Mouse (Mus musculus) heart, embryonic 11.5 days (tissue): ENCODE measurements around the gene Cacna1a. TPM values are rescaled to one million over a fixed set of nuclear protein-coding genes. Genes with fewer than 3 reads are reported as not detected.

ENCODE experiments used
- ATAC-seq: fragments of 200-750 bp; cut with Nextera tagmentation; replicated peaks from 2 replicates; pipeline ENCODE4 v1.8.0; 2017; ENCODE audit warnings: moderate library complexity; ENCODE audit not compliant: insufficient number of reproducible peaks, low FRiP score, low TSS enrichment
- H3K27ac ChIP-seq: fragments of 300-500 bp; sonication (generic); 2 replicates; pipeline ENCODE4 v1.5.1; 2014; ENCODE audit warnings: mild to moderate bottlenecking, low read depth, low read length
- H3K27me3 ChIP-seq: fragments of 300-500 bp; sonication (generic); 2 replicates; pipeline ENCODE4 v1.6.1; 2014; ENCODE audit warnings: mild to moderate bottlenecking, low read length, mixed read lengths; ENCODE audit not compliant: control insufficient read depth, insufficient read depth
- H3K36me3 ChIP-seq: fragments of 300-500 bp; sonication (generic); 2 replicates; pipeline ENCODE4 v1.6.1; 2014; ENCODE audit warnings: mild to moderate bottlenecking, low read length, moderate library complexity, mixed read lengths; ENCODE audit not compliant: control insufficient read depth, insufficient read depth
- H3K4me1 ChIP-seq: fragments of 300-500 bp; sonication (generic); 2 replicates; pipeline ENCODE4 v1.6.1; 2014; ENCODE audit warnings: low read length; ENCODE audit not compliant: control insufficient read depth, insufficient read depth
- H3K4me2 ChIP-seq: fragments of 300-500 bp; sonication (generic); 2 replicates; pipeline ENCODE4 v1.6.1; 2014; ENCODE audit warnings: mild to moderate bottlenecking, moderate library complexity
- H3K4me3 ChIP-seq: fragments of 300-500 bp; sonication (generic); 2 replicates; pipeline ENCODE4 v1.5.1; 2014; ENCODE audit warnings: low read depth, low read length
- H3K9ac ChIP-seq: fragments of 300-500 bp; sonication (generic); 2 replicates; pipeline ENCODE4 v1.6.1; 2014; ENCODE audit warnings: mild to moderate bottlenecking, low read depth, low read length, moderate library complexity
- H3K9me3 ChIP-seq: fragments of 300-500 bp; sonication (generic); replicated peaks from 2 replicates; pipeline ENCODE4 v1.6.1; 2016; ENCODE audit warnings: low read length; ENCODE audit not compliant: control insufficient read depth
- WGBS: fragments of 180-500 bp; shearing (Covaris S2); extraction: QIAGEN DNeasy Blood & Tissue Kit; methylation state at CpG from one replicate; pipeline ENCODE4 v1.1.7; 2014; ENCODE audit not compliant: insufficient replicate concordance; 5-methylcytosine and 5-hydroxymethylcytosine counted together
- polyA plus RNA-seq: library from polyadenylated mRNA; unstranded; fragments of >200 nt; fragmentation: Nextera tagmentation; extraction: Ambion mirVana; gene quantifications from 2 replicates; pipeline ENCODE4 v1.2.1, GENCODE M21; 2014

Cacna1a gene
- polyA plus RNA-seq, 1 experiment from 2014 or later, result 6.3 TPM

DNA sequence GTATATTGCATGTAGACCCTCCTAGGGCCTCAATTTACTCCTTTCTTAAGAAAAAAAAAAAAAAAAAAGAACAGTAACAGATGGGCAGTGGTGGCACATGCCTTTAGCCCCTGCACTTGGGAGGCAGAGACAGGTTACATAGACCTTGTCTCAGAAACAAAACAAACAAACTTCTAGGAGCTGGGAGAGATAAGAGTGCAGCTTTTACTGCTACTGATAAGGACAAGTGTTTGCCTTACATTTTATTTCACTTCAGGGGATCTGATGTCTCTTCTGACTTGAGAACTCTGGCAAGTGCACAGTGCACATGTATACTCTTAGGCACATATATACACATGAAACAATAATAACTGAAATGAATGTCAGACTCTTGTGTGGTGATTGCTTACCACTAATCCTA lies 269.0 kb downstream of the Cacna1a start:
- Histone ChIP-seq H3K4me3 (peak overlapping the region; percentile 47), H3K9me3 (no peaks in the 10 kb centered on the region), H3K4me1 (peaks cover 53% of the 10 kb centered on the region)

DNA sequence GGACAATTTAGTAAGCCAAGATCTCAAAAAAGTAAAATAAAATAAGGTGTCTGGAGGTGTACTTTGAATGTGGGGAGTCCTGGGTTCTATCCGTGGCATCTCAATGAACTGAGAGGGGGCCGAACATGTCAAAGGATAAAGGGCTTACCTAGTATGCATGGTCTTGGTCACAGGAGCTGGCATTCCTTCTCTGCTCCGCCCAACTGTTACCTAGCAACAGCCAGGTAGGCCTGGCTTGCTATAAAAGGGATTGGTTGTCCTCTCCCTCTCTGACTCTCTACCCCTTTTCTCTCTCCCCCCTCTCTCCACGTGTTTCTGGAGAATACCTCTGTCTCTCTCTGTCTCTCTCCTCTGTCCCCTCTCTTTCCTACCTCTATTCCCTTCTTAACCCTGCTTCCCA lies 269.4 kb downstream of the Cacna1a start:
- H3K4me2 ChIP-seq, result peak overlapping the region; percentile 94
- H3K9me3 ChIP-seq, result no peaks in the 10 kb centered on the region
- H3K27ac ChIP-seq, result peak overlapping the region; percentile 98; the same call in 1 of the 2 replicates
- ATAC-seq, result no peak
- no peaks in the 10 kb centered on the region for H3K36me3 ChIP-seq
- peaks cover 53% of the 10 kb centered on the region for H3K4me1 ChIP-seq
- H3K9ac ChIP-seq, result 0 out of 2 replicates have a peak overlapping the region, but pooled peaks have one; percentile 6
- no peaks in the 10 kb centered on the region for H3K27me3 ChIP-seq
- no peak overlapping the region for H3K4me3 ChIP-seq
- WGBS, result 43% methylated on average over 4 of the region's 4 CpGs

More for the DNA sequence above, 269.0 kb downstream of the Cacna1a start:
- Histone ChIP-seq H3K36me3 (no peaks in the 10 kb centered on the region), H3K4me2 (peak overlapping the region; percentile 94), H3K27me3 (no peaks in the 10 kb centered on the region), H3K9ac (peak overlapping the region; percentile 82), H3K27ac (peak overlapping the region; percentile 98)
- ATAC-seq, result no peak

DNA sequence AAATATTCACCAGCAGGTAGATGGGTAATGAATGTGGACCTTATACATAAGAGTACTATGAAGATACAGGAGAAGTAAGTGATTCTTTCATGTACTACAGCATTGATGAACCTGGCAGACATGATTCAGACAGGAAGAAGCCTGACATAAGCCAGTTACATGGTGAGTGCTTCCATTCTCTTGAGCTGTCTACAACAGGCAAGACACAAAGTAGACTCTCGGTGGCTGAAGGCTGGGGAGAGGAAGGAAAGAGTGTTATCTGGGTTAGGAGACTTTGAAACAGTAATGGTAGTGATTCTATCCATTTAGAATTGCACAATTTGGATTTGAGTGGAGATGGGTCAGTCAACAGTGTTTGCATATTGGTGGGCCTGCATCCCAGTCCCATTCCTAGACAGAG lies 270.7 kb downstream of the Cacna1a start:
- peak overlapping the region; percentile 9; the same call in 1 of the 2 replicates for H3K4me3 ChIP-seq
- H3K27ac ChIP-seq, result peak overlapping the region; percentile 96
- no peaks in the 10 kb centered on the region for H3K36me3 ChIP-seq
- 0 out of 2 replicates have a peak overlapping the region, but pooled peaks have one; percentile 6 for H3K9ac ChIP-seq
- no peak overlapping the region for H3K4me2 ChIP-seq
- no peaks in the 10 kb centered on the region for H3K27me3 ChIP-seq
- no peak for ATAC-seq
- H3K9me3 ChIP-seq, result no peaks in the 10 kb centered on the region
- H3K4me1 ChIP-seq, result peaks cover 53% of the 10 kb centered on the region
- 26% methylated on average over 1 of the region's 1 CpGs for WGBS

DNA sequence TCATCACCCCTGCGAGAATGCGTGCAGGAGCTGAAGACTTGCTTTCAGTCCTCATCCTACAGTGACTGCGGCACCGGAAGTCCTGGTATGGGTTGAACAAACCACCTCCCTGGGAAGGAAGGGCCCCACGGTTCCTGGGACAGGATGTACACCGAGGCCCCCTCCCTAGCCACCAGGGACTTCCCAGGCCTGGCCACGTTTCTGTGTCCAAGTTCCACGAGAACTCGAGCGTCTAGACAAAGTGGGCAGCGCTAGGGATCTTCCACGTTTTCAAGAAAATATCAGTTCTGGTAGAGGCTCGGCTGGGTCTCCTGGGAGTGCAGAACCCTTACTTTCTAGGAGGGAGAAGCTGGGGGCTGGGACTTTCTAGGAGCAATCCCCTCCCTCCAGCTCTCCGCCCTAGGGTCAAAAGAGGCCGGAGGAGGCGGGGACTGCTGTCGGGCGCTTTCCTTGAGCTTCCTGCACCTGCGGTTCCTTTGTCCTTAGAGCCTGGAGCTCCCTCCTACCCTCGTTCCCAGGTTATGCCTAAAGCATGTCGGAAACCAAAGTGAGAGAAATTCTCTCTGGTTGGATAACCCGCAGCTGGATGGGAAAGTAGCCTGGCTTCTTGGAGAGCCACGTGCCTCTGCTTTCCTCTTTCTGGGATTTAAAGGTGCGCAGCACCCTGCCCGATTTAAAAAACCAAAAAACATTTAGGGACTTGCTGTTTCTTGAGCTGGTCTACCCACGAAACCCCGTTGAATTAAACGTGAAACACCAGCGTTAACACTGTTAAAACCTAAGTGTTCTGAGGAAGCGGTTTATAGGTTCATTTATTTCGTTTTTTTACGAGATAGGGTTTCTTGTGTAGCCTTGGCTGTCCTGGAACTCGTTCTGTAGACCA lies 271.9 kb downstream of the Cacna1a start:
- H3K9me3 ChIP-seq, result no peaks in the 10 kb centered on the region
- ATAC-seq, result no peak
- peak overlapping the region; percentile 96 for H3K27ac ChIP-seq
- peak overlapping the region; percentile 98 for H3K9ac ChIP-seq
- H3K4me2 ChIP-seq, result peak overlapping the region; percentile 93
- no peaks in the 10 kb centered on the region for H3K27me3 ChIP-seq
- peaks cover 46% of the 10 kb centered on the region for H3K4me1 ChIP-seq
- WGBS, result 1% methylated on average over 33 of the region's 33 CpGs
- H3K36me3 ChIP-seq, result no peaks in the 10 kb centered on the region
- H3K4me3 ChIP-seq, result peak overlapping the region; percentile 95

DNA sequence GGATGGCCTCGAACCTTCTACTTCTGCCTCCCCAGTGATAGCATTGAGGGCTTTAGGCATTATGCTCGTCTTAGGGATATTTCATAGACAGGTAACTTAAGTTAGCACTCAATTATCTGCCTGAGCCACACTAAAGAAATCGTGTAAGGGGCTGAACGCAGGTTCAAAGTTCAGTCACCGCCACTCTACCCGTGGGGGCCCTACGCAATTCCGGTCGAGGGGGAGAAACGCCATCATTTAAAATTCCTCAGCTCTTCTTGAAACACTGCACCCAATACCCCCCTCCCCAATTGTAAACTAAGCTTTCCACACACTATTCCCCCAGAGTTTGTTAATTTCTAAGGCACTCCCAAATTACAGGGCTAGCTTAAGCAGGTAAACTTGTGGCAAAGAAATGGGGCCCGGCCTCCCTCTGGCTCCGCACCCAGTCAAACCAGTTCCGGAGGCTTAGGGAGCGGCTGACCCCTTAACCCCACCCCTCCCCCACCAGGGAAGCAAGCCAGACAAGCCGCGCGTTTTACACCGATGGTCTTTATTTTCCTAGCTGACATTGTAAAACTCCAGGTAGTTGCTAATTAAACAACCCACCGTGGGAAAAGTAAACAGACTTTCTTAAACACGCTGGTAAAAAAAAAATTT lies 272.7 kb downstream of the Cacna1a start:
- peak overlapping the region; percentile 98 for H3K9ac ChIP-seq
- under 1% methylated on average over 20 of the region's 20 CpGs for WGBS
- H3K27me3 ChIP-seq, result no peaks in the 10 kb centered on the region
- H3K27ac ChIP-seq, result peak overlapping the region; percentile 96
- no peak for ATAC-seq
- peaks cover 48% of the 10 kb centered on the region for H3K4me1 ChIP-seq
- H3K4me2 ChIP-seq, result peak overlapping the region; percentile 93
- no peaks in the 10 kb centered on the region for H3K9me3 ChIP-seq
- H3K4me3 ChIP-seq, result peak overlapping the region; percentile 95
- H3K36me3 ChIP-seq, result no peaks in the 10 kb centered on the region

DNA sequence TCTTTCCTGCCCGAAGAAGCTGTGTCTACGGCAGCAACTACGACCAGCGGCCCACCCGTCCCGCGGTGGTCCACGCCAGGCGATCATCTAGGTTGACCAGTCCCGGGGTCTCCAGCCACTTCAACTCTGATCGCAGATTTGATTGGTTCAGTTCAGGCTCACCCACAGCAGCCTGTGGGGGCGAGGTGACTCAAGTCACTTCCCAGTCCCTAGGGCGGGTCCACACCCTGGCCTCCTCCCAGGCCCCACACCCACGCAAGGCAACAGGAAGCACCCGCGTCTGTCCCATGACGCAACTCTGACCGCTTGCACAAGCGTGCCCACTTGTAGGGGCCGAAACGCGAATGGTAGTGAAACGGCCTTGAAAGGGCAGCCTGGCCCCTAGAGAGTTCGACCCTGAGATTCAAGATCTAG lies 273.2 kb downstream of the Cacna1a start:
- peak; percentile 51 for ATAC-seq
- peak overlapping the region; percentile 96 for H3K27ac ChIP-seq
- peak overlapping the region; percentile 95 for H3K4me3 ChIP-seq
- H3K36me3 ChIP-seq, result no peaks in the 10 kb centered on the region
- peaks cover 46% of the 10 kb centered on the region for H3K4me1 ChIP-seq
- WGBS, result under 1% methylated on average over 24 of the region's 24 CpGs
- H3K9me3 ChIP-seq, result no peaks in the 10 kb centered on the region
- peak overlapping the region; percentile 93 for H3K4me2 ChIP-seq
- peak overlapping the region; percentile 98 for H3K9ac ChIP-seq
- H3K27me3 ChIP-seq, result no peaks in the 10 kb centered on the region

DNA sequence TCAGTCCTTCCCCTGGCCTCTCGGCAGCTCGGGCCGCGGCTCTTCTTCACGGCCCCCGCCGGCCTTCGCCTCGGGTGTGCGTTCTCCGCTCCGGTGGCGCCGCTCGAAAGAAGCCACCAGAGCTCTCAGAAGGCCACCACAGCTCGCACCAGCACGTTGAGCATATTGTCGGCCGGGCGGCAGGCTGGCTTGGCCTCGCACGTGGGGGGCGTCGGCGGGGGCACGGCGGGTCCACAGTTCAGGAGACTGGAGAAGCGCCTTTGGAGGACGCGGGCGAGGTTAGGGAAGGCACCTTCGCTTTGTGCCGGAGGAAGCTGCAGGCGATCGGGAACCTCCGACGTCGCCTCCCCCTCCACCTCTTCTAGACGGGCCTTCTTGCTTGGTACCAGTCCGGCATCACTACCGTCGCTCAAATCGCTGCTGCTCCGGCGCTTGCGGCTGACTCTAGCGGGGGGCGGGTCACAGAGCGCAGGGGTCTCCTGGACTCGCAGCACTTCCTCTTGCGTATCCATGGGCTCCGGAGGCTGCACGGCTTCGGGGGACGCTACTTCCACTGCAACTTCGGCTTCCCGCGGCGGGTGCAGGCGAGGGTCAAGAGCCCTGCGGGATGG lies 273.8 kb downstream of the Cacna1a start:
- Histone ChIP-seq H3K4me1 (peaks cover 40% of the 10 kb centered on the region), H3K27me3 (no peaks in the 10 kb centered on the region), H3K9ac (peak overlapping the region; percentile 98), H3K4me2 (peak overlapping the region; percentile 93), H3K9me3 (no peaks in the 10 kb centered on the region), H3K36me3 (no peaks in the 10 kb centered on the region), H3K4me3 (peak overlapping the region; percentile 95), H3K27ac (peak overlapping the region; percentile 96)
- ATAC-seq, result 0 out of 2 replicates have a peak, but pooled peaks have one; percentile 3
- WGBS, result under 1% methylated on average over 60 of the region's 61 CpGs

DNA sequence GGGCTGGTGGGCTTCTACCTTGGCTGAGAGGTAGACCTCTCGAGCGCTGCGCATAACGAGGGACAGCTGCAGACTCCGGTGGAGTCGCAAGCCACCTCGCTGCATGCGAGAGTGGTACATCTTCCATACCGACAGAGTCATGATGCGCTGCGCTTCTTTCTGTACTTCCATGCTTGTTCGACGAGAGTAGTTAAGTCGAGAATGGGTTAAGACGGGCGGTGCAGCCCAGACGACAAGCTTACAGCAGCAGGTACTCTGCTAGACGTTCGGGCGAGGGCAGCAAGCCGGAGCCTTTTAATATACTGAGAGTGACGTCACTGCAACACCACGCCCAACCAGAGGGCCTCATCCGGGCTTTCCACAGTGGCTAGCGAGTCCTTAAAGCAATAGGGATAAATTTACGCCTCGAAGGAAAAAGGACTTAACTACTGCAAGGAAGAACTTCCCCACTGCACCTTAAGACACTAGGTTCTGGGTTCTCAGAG lies 274.4 kb downstream of the Cacna1a start, which contains the start of gene Ier2:
Gene Ier2 (minus strand): TSS at position 272 of the 485 bp plus-strand sequence.
- peaks cover 34% of the 10 kb centered on the region for H3K4me1 ChIP-seq
- peak within 1 kb of the TSS; percentile 95 for H3K4me3 ChIP-seq
- no peaks in the 10 kb centered on the region for H3K27me3 ChIP-seq
- no peaks in the 10 kb centered on the region for H3K36me3 ChIP-seq
- ATAC-seq, result peak; percentile 69
- H3K27ac ChIP-seq, result peak within 1 kb of the TSS; percentile 96
- WGBS, result under 1% methylated on average over 27 of the region's 27 CpGs
- peak within 1 kb of the TSS; percentile 93 for H3K4me2 ChIP-seq
- peak within 1 kb of the TSS; percentile 98 for H3K9ac ChIP-seq
- no peaks in the 10 kb centered on the region for H3K9me3 ChIP-seq
